Mouse (Mus musculus): Measurements from ENCODE around the gene Gm15097.
"Not testable (repeated sequence)": the region's sequence is repeated elsewhere in the genome, so short reads cannot be mapped to it uniquely, and the experiment has no call there.

Gene Gm15097

DNA sequence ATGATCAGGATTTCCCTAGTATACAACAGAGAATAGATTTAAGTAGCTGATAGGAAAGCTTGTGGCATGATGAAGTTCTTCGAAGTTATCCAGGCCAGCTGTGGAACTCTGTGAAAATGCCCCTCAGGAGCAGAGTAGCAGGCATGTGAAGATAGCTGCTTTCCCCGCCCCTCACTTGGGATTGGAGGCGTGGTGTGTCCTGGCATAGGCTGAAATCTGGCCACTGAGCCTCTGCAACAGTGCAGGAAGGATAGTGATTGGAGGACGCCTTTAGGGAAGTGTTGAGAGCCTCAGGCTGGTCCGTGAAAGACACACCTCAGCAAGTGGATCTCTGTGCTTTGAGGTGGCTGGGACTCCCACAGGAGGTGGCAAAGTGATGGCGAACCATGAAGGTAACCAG lies at the start of gene Gm15097:
Gene Gm15097 (plus strand): TSS at position 301 of the 400 bp plus-strand sequence.
- DNase-seq (ENCODE audit: low read depth): not testable (repeated sequence)

DNA sequence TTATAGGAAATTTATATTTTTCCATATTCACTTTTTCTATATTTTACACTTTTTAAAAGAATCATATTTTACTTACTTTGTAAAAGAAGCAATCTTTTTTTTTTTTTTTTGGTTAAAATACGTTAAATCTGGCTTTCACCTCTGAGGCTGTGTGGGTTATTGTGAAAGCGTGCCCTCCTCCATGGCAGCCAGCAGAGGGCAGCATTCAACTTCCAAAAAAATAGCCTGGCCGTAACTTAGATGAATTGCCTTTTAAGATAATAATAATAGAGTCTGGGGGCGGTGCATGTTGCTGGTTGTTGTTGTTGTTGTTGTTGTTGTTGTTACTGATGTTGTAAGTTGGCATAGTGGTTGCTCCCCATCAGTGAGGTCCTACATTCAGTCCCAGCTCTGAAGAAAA lies 21.4 kb upstream of the Gm15097 start:
- peak; percentile 80 for DNase-seq (ENCODE audit: low read depth)

DNA sequence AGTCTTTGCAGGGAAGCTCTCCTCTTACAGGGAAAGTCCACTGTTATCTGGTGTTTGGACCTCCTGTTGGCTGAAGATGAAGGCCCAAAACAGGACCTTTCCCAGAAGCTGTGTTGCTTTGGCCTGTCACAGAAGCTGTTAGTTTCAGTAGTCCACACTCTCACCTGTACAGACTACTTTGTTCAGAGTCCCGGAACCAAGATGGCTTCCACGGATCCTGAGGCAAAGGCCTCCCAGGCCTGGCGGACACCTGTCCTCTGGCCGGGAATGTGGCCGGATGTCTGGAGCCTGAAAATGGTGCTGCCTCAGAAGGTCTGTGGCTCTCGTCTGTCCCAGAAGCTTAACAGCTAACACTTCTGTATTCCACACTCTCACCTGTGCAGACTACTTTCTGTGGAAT lies 26.9 kb downstream of the Gm15097 start:
- not testable (repeated sequence) for DNase-seq (ENCODE audit: low read depth)

Measured in NIH3T3 (cell line).